Mouse (Mus musculus): ENCODE measurements at regions not wholly inside any gene's neighbourhood (a gene's known extent, or its start where the extent isn't known, plus 50 kb on each side); places are given as distances from the start of the nearest gene placed in this dataset.

- Histone ChIP-seq H3K36me3 (ENCODE audit: control insufficient read depth, insufficient read depth, low read length) (no peaks in the 10 kb centered on the region), H3K4me2 (ENCODE audit: low read length) (no peak overlapping the region), H3K27ac (ENCODE audit: low read length) (no peak overlapping the region), H3K4me1 (ENCODE audit: control insufficient read depth, insufficient read depth, low read length) (peaks cover 2% of the 10 kb centered on the region; the same call in 1 of the 2 replicates), H3K4me3 (ENCODE audit: low read depth, low read length) (no peak overlapping the region), H3K27me3 (ENCODE audit: control insufficient read depth, insufficient read depth, low read depth, low read length) (no peaks in the 10 kb centered on the region), H3K9me3 (replicated peaks; ENCODE audit: control insufficient read depth, low read length, poor library complexity, severe bottlenecking) (no peaks in the 10 kb centered on the region), H3K9ac (ENCODE audit: low read depth, low read length) (no peak overlapping the region)
- 54% methylated on average over 1 of the region's 1 CpGs for WGBS
- ATAC-seq: no peak
Observed at GRCm38 (mm10) chr9:30848249-30848648, 74.0 kb downstream of the Adamts15 start.

- Histone ChIP-seq H3K27ac (ENCODE audit: low read length) (no peak overlapping the region), H3K4me2 (ENCODE audit: low read length) (no peak overlapping the region), H3K4me3 (ENCODE audit: low read depth, low read length) (no peak overlapping the region), H3K36me3 (ENCODE audit: control insufficient read depth, insufficient read depth, low read length) (no peaks in the 10 kb centered on the region), H3K9me3 (replicated peaks; ENCODE audit: control insufficient read depth, low read length, poor library complexity, severe bottlenecking) (no peaks in the 10 kb centered on the region), H3K27me3 (ENCODE audit: control insufficient read depth, insufficient read depth, low read depth, low read length) (no peaks in the 10 kb centered on the region), H3K4me1 (ENCODE audit: control insufficient read depth, insufficient read depth, low read length) (peaks cover 2% of the 10 kb centered on the region; the same call in 1 of the 2 replicates), H3K9ac (ENCODE audit: low read depth, low read length) (no peak overlapping the region)
- no peak for ATAC-seq
- 51% methylated on average over 10 of the region's 10 CpGs for WGBS
Observed at GRCm38 (mm10) chr9:30845609-30846290, 76.5 kb downstream of the Adamts15 start.

- no peak overlapping the region for H3K4me2 ChIP-seq (ENCODE audit: low read length)
- H3K4me3 ChIP-seq (ENCODE audit: low read depth, low read length): no peak overlapping the region
- H3K27ac ChIP-seq (ENCODE audit: low read length): no peak overlapping the region
- H3K9me3 ChIP-seq (replicated peaks; ENCODE audit: control insufficient read depth, low read length, poor library complexity, severe bottlenecking): no peaks in the 10 kb centered on the region
- ATAC-seq: no peak
- H3K9ac ChIP-seq (ENCODE audit: low read depth, low read length): no peak overlapping the region
- H3K36me3 ChIP-seq (ENCODE audit: control insufficient read depth, insufficient read depth, low read length): no peaks in the 10 kb centered on the region
- no peaks in the 10 kb centered on the region for H3K27me3 ChIP-seq (ENCODE audit: control insufficient read depth, insufficient read depth, low read depth, low read length)
- peaks cover 2% of the 10 kb centered on the region; the same call in 1 of the 2 replicates for H3K4me1 ChIP-seq (ENCODE audit: control insufficient read depth, insufficient read depth, low read length)
- 77% methylated on average over 8 of the region's 8 CpGs for WGBS
Observed at GRCm38 (mm10) chr9:30844079-30844563, 78.1 kb downstream of the Adamts15 start.

GRCm38 (mm10) chr9:30834908-30835307 lies 87.3 kb downstream of the Adamts15 start:
- H3K9me3 ChIP-seq (replicated peaks; ENCODE audit: control insufficient read depth, low read length, poor library complexity, severe bottlenecking): no peaks in the 10 kb centered on the region
- H3K9ac ChIP-seq (ENCODE audit: low read depth, low read length): no peak overlapping the region
- H3K4me3 ChIP-seq (ENCODE audit: low read depth, low read length): no peak overlapping the region
- WGBS: 62% methylated on average over 4 of the region's 4 CpGs
- no peaks in the 10 kb centered on the region for H3K4me1 ChIP-seq (ENCODE audit: control insufficient read depth, insufficient read depth, low read length)
- ATAC-seq: no peak
- no peak overlapping the region for H3K4me2 ChIP-seq (ENCODE audit: low read length)
- H3K27me3 ChIP-seq (ENCODE audit: control insufficient read depth, insufficient read depth, low read depth, low read length): no peaks in the 10 kb centered on the region
- no peak overlapping the region for H3K27ac ChIP-seq (ENCODE audit: low read length)
- H3K36me3 ChIP-seq (ENCODE audit: control insufficient read depth, insufficient read depth, low read length): no peaks in the 10 kb centered on the region

GRCm38 (mm10) chr9:30834565-30834905 lies 87.7 kb downstream of the Adamts15 start:
- H3K4me1 ChIP-seq (ENCODE audit: control insufficient read depth, insufficient read depth, low read length): no peaks in the 10 kb centered on the region
- H3K9me3 ChIP-seq (replicated peaks; ENCODE audit: control insufficient read depth, low read length, poor library complexity, severe bottlenecking): no peaks in the 10 kb centered on the region
- no peak overlapping the region for H3K9ac ChIP-seq (ENCODE audit: low read depth, low read length)
- no peaks in the 10 kb centered on the region for H3K36me3 ChIP-seq (ENCODE audit: control insufficient read depth, insufficient read depth, low read length)
- no peak for ATAC-seq
- no peaks in the 10 kb centered on the region for H3K27me3 ChIP-seq (ENCODE audit: control insufficient read depth, insufficient read depth, low read depth, low read length)
- no peak overlapping the region for H3K4me3 ChIP-seq (ENCODE audit: low read depth, low read length)
- no peak overlapping the region for H3K4me2 ChIP-seq (ENCODE audit: low read length)
- 83% methylated on average over 10 of the region's 10 CpGs for WGBS
- no peak overlapping the region for H3K27ac ChIP-seq (ENCODE audit: low read length)

- 89% methylated on average over 15 of the region's 15 CpGs for WGBS
Observed at GRCm38 (mm10) chr9:30833836-30834564, 88.3 kb downstream of the Adamts15 start.

GRCm38 (mm10) chr9:30829158-30829870 lies 92.9 kb downstream of the Adamts15 start:
- Histone ChIP-seq H3K4me3 (ENCODE audit: low read depth, low read length) (no peak overlapping the region), H3K27me3 (ENCODE audit: control insufficient read depth, insufficient read depth, low read depth, low read length) (no peaks in the 10 kb centered on the region)
- ATAC-seq: no peak

More at GRCm38 (mm10) chr9:30833836-30834564, 88.3 kb downstream of the Adamts15 start:
- Histone ChIP-seq H3K9ac (ENCODE audit: low read depth, low read length) (no peak overlapping the region), H3K4me2 (ENCODE audit: low read length) (no peak overlapping the region), H3K4me1 (ENCODE audit: control insufficient read depth, insufficient read depth, low read length) (no peaks in the 10 kb centered on the region), H3K4me3 (ENCODE audit: low read depth, low read length) (no peak overlapping the region), H3K27ac (ENCODE audit: low read length) (no peak overlapping the region), H3K36me3 (ENCODE audit: control insufficient read depth, insufficient read depth, low read length) (no peaks in the 10 kb centered on the region), H3K27me3 (ENCODE audit: control insufficient read depth, insufficient read depth, low read depth, low read length) (no peaks in the 10 kb centered on the region), H3K9me3 (replicated peaks; ENCODE audit: control insufficient read depth, low read length, poor library complexity, severe bottlenecking) (no peaks in the 10 kb centered on the region)
- ATAC-seq: no peak

GRCm38 (mm10) chr9:30827780-30828179 lies 94.5 kb downstream of the Adamts15 start:
- Histone ChIP-seq H3K9ac (ENCODE audit: low read depth, low read length) (no peak overlapping the region), H3K36me3 (ENCODE audit: control insufficient read depth, insufficient read depth, low read length) (no peaks in the 10 kb centered on the region), H3K4me2 (ENCODE audit: low read length) (no peak overlapping the region), H3K27ac (ENCODE audit: low read length) (no peak overlapping the region), H3K4me1 (ENCODE audit: control insufficient read depth, insufficient read depth, low read length) (no peaks in the 10 kb centered on the region), H3K4me3 (ENCODE audit: low read depth, low read length) (no peak overlapping the region), H3K27me3 (ENCODE audit: control insufficient read depth, insufficient read depth, low read depth, low read length) (no peaks in the 10 kb centered on the region), H3K9me3 (replicated peaks; ENCODE audit: control insufficient read depth, low read length, poor library complexity, severe bottlenecking) (no peaks in the 10 kb centered on the region)
- whole genome bisulfite sequencing: 92% methylated on average over 1 of the region's 1 CpGs
- no peak for ATAC-seq

More at GRCm38 (mm10) chr9:30829158-30829870, 92.9 kb downstream of the Adamts15 start:
- H3K9ac ChIP-seq (ENCODE audit: low read depth, low read length): no peak overlapping the region
- no peaks in the 10 kb centered on the region for H3K4me1 ChIP-seq (ENCODE audit: control insufficient read depth, insufficient read depth, low read length)
- 86% methylated on average over 3 of the region's 3 CpGs for WGBS
- no peaks in the 10 kb centered on the region for H3K36me3 ChIP-seq (ENCODE audit: control insufficient read depth, insufficient read depth, low read length)
- H3K4me2 ChIP-seq (ENCODE audit: low read length): no peak overlapping the region
- H3K9me3 ChIP-seq (replicated peaks; ENCODE audit: control insufficient read depth, low read length, poor library complexity, severe bottlenecking): no peaks in the 10 kb centered on the region
- no peak overlapping the region for H3K27ac ChIP-seq (ENCODE audit: low read length)
